Mouse (Mus musculus) liver, embryonic 14.5 days (tissue): Measurements from ENCODE around the gene Pde6g. TPM values are rescaled to one million over a fixed set of nuclear protein-coding genes. Genes with fewer than 3 reads are reported as not detected.

Source experiments
- ATAC-seq: fragments of 200-750 bp; cut with Nextera tagmentation; 2 replicates; pipeline ENCODE4 v1.8.0; 2017; ENCODE audit warnings: moderate number of reproducible peaks, mild to moderate bottlenecking, moderate library complexity; ENCODE audit not compliant: insufficient read depth
- DNase-seq, 3 experiments: peaks; one replicate each; pipeline ENCODE4 v3.0.0-alpha.2; 2012 to 2013; ENCODE audit warnings: low read depth in 3 of 3, low spot score in 3 of 3
- H3K27ac ChIP-seq: fragments of 300-500 bp; sonication (generic); 2 replicates; pipeline ENCODE4 v1.5.1; 2014; ENCODE audit warnings: moderate library complexity, mild to moderate bottlenecking, control low read depth, inconsistent platforms
- H3K27me3 ChIP-seq: fragments of 300-500 bp; sonication (generic); 2 replicates; pipeline ENCODE4 v1.6.1; 2014; ENCODE audit warnings: mild to moderate bottlenecking, low read length, moderate library complexity; ENCODE audit not compliant: control insufficient read depth, insufficient read depth
- H3K36me3 ChIP-seq: fragments of 300-500 bp; sonication (generic); replicated peaks from 2 replicates; pipeline ENCODE4 v1.6.1; 2014; ENCODE audit warnings: low read depth; ENCODE audit not compliant: control insufficient read depth, insufficient read depth
- H3K4me1 ChIP-seq, 2 experiments: fragments of 200-500 bp in 1 of 2; fragments of 300-500 bp in 1 of 2; sonication (generic) in 1 of 2; replicated peaks; 2 replicates each; pipeline ENCODE4 v1.6.1; 2012 to 2014; ENCODE audit warnings: antibody characterized with exemption in 1 of 2, inconsistent platforms in 1 of 2, low read length in 1 of 2; ENCODE audit not compliant: control insufficient read depth in 2 of 2, insufficient read depth in 2 of 2
- H3K4me2 ChIP-seq: fragments of 300-500 bp; sonication (generic); 2 replicates; pipeline ENCODE4 v1.6.1; 2014; ENCODE audit warnings: low read depth, mild to moderate bottlenecking, control low read depth, moderate library complexity
- H3K4me3 ChIP-seq, 2 experiments: fragments of 200-500 bp in 1 of 2; fragments of 300-500 bp in 1 of 2; sonication (generic) in 1 of 2; 2 replicates each; pipeline ENCODE4 v1.5.1; 2012 to 2014; ENCODE audit warnings: low read depth in 2 of 2, low read length in 2 of 2, mild to moderate bottlenecking in 2 of 2, control low read depth in 1 of 2, inconsistent platforms in 1 of 2, moderate library complexity in 1 of 2; ENCODE audit not compliant: insufficient read depth in 1 of 2
- H3K9ac ChIP-seq: fragments of 300-500 bp; sonication (generic); replicated peaks from 2 replicates; pipeline ENCODE4 v1.6.1; 2014; ENCODE audit warnings: mild to moderate bottlenecking, control low read depth, moderate library complexity
- H3K9me3 ChIP-seq: fragments of 300-500 bp; sonication (generic); 2 replicates; pipeline ENCODE4 v1.6.1; 2016; ENCODE audit warnings: low read length, mixed read lengths; ENCODE audit not compliant: control insufficient read depth
- CTCF ChIP-seq: IDR thresholded peaks from 2 replicates; pipeline ENCODE4 v1.5.1; 2016; ENCODE audit warnings: antibody characterized with exemption, low read depth, control low read depth
- EP300 ChIP-seq: IDR thresholded peaks from 2 replicates; pipeline ENCODE4 v1.6.1; 2016; ENCODE audit warnings: antibody characterized with exemption, low read depth
- WGBS: fragments of 180-500 bp; shearing (Covaris S2); extraction: QIAGEN DNeasy Blood & Tissue Kit; methylation state at CpG from one replicate; pipeline ENCODE4 v1.1.7; 2014; ENCODE audit not compliant: insufficient replicate concordance; 5-methylcytosine and 5-hydroxymethylcytosine counted together
- polyA plus RNA-seq, 2 experiments: library from polyadenylated mRNA; depleted of rRNA in 1 of 2; stranded (reverse) in 1 of 2; unstranded in 1 of 2; fragments of >200 nt; fragmentation: Nextera tagmentation in 1 of 2; extraction: Ambion mirVana in 1 of 2; gene quantifications; 2 replicates each; pipeline versions ENCODE4 v1.2.1 to v1.2.3; 2012 to 2014

The Pde6g gene
- polyA plus RNA-seq, 2 experiments: 0.19 to 0.23 TPM

DNA sequence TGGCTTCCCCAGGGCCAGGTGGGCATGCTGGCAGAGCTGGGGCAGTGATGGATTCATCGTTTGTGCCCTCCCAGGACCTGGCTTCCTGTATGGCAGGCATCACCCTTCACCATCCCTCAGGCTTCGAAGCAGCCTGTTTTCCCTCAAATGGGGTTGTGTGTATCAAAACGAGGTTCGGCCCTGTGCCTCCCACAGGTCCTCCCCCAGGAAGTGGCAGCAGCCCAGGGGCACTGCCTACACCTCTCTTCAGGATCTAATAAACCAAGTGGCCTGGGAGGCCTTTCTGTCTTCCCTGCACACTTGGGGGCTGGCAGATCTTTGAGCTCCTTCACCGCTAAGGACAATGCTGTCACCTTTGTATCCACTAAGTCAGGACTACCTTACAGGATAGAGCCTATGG lies 45.6 kb upstream of the Pde6g start:
- Histone ChIP-seq H3K4me3 (no peak overlapping the region), H3K4me2 (no peak overlapping the region), H3K27me3 (no peaks in the 10 kb centered on the region), H3K27ac (no peak overlapping the region), H3K9me3 (no peaks in the 10 kb centered on the region), H3K4me1 (no peaks in the 10 kb centered on the region), H3K9ac (no peak overlapping the region), H3K36me3 (peaks cover 13% of the 10 kb centered on the region)
- TF ChIP-seq EP300: no peak
- no peak for TF ChIP-seq CTCF
- ATAC-seq (no peak), DNase-seq (no peak)
- 80% methylated on average over 5 of the region's 5 CpGs for WGBS

DNA sequence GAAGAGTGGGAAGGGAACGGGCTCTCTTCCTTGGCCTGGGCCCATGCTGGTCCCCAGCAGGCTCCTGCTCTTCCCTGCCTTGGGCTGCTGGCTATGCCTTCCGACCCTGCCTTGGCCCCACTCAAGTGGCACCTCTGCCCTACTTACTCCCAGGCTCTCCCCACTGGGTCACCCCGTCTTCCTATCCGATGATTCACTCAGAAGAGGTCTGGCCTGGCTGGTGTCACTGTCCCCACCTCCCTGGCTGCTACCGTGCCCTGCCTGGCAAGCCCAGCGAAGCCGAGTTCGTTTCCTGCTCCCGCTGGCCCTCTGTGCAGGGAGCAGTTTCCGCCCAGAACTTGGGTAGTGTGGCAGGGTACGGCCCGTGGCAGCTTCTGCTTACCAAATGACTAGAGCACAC lies 44.9 kb upstream of the Pde6g start:
- Histone ChIP-seq H3K4me1 (peaks cover under 1% of the 10 kb centered on the region in 2 experiments; a peak in 1 of 4 replicates), H3K9ac (no peak overlapping the region), H3K4me3 (no peak overlapping the region), H3K4me2 (no peak overlapping the region), H3K36me3 (peaks cover 13% of the 10 kb centered on the region), H3K27ac (no peak overlapping the region), H3K9me3 (no peaks in the 10 kb centered on the region), H3K27me3 (no peaks in the 10 kb centered on the region)
- TF ChIP-seq CTCF (no peak), EP300 (no peak)
- no peak for ATAC-seq
- WGBS: 88% methylated on average over 12 of the region's 12 CpGs
- no peak for DNase-seq

DNA sequence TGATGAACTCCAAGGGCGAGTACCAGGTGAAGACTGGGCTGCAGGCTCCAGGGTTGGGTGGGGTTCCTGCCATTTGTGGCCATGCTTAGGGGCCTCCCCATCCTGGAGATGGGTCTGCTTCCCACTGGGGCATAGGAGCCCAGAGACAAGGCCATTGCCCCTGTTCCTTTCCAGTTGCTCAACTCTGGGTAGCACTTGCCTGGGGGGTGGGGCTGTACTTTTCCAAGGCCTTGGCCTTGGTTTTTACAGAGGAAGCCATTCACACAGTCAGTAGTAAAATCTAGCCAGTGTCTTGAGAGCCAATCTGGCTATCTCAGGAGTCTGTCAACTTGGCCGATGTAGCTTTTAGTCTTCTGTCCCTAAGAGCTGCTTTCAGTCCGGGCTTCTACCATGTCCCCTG lies 44.1 kb upstream of the Pde6g start:
- Histone ChIP-seq H3K4me3 (no peak overlapping the region), H3K27me3 (no peaks in the 10 kb centered on the region), H3K4me2 (no peak overlapping the region), H3K36me3 (peaks cover 13% of the 10 kb centered on the region), H3K4me1 (peaks cover 3 to 6% of the 10 kb centered on the region in 2 experiments; a peak in 3 of 4 replicates), H3K9ac (no peak overlapping the region), H3K27ac (no peak overlapping the region), H3K9me3 (no peaks in the 10 kb centered on the region)
- ATAC-seq: no peak
- WGBS: 85% methylated on average over 3 of the region's 3 CpGs
- no peak for DNase-seq
- no peak for TF ChIP-seq EP300

DNA sequence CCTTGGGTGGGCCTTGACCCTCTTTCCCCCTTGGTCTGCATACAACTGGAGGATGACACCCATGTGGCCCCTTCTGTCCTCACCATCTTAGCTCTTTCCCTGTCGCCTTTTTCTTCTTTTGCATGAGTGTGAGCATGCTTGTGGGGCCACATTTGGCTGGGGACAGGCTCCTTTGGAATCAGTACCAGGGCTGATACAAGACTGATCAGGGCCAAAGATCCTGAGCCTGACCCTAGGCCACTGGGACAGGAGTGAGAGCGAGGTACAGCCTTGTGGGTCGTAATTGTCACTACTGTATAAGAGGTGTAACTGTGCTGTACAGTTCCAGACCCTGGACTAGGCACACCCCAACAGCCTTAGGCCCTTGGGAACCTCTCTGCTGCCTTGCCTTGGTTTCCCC lies 40.6 kb upstream of the Pde6g start:
- ATAC-seq (no peak), DNase-seq (no peak)
- WGBS: 71% methylated on average over 3 of the region's 3 CpGs
- H3K4me3 ChIP-seq: no peak overlapping the region
- H3K4me1 ChIP-seq: peaks cover 17 to 26% of the 10 kb centered on the region in 2 experiments
- no peak overlapping the region for H3K9ac ChIP-seq
- peaks cover 15% of the 10 kb centered on the region for H3K36me3 ChIP-seq
- no peaks in the 10 kb centered on the region for H3K9me3 ChIP-seq
- TF ChIP-seq EP300: no peak
- TF ChIP-seq CTCF: no peak
- H3K27me3 ChIP-seq: no peaks in the 10 kb centered on the region
- H3K4me2 ChIP-seq: no peak overlapping the region
- no peak overlapping the region for H3K27ac ChIP-seq

DNA sequence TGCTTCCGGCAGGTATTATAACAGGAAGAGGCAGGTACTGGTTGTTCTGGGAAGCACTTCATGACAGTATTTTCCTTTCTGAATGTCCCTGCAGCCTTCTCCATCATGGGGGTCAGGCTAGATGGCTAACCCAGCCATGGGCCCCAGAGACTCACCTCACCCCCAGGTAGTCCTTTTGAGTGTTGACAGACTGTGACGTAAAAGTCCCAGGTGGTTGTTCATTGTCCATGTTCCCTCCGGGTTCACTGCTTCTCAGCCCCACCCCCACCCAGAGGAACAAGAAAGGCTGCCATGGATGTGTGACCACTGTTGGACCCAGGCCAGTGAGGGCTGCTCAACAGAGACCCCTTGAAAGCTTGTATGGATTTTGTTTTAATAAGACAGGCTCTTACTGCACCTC lies 40.1 kb upstream of the Pde6g start:
- Histone ChIP-seq H3K9me3 (no peaks in the 10 kb centered on the region), H3K4me3 (peak overlapping the region; percentile 33 to 80; a peak in 2 of 4 replicates), H3K27me3 (no peaks in the 10 kb centered on the region), H3K36me3 (peaks cover 21% of the 10 kb centered on the region), H3K4me1 (peaks cover 17 to 26% of the 10 kb centered on the region in 2 experiments), H3K9ac (peak overlapping the region; percentile 13; the same call in 1 of the 2 replicates), H3K27ac (no peak overlapping the region), H3K4me2 (peak overlapping the region; percentile 90)
- no peak for TF ChIP-seq EP300
- no peak for TF ChIP-seq CTCF
- no peak for DNase-seq
- WGBS: 79% methylated on average over 3 of the region's 3 CpGs
- ATAC-seq: no peak

DNA sequence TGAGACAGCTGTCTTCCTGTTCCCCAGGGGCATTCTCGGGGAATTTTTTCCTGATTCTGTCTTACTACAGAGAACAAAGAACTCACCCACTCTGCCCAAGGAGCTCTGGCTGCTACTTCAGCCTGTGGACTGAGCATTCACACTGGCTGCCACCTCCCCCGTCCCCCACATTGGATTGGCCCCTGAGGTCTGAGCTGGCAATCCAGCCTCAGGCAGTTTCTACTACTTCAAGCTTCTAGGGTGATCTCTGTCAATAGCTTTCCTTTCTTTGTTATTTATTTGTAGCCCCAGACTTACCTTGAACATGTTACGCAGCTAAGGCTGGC lies 39.5 kb upstream of the Pde6g start:
- DNase-seq (no peak), ATAC-seq (no peak)
- H3K4me1 ChIP-seq: peaks cover 17 to 26% of the 10 kb centered on the region in 2 experiments
- peaks cover 22% of the 10 kb centered on the region for H3K36me3 ChIP-seq
- no peaks in the 10 kb centered on the region for H3K9me3 ChIP-seq
- peak overlapping the region; percentile 33 to 80 for H3K4me3 ChIP-seq
- TF ChIP-seq EP300 (no peak), CTCF (no peak)
- peak overlapping the region; percentile 77 for H3K9ac ChIP-seq
- 38% methylated on average over 3 of the region's 3 CpGs for WGBS
- no peaks in the 10 kb centered on the region for H3K27me3 ChIP-seq
- H3K27ac ChIP-seq: no peak overlapping the region
- peak overlapping the region; percentile 90 for H3K4me2 ChIP-seq
